Mouse (Mus musculus): ENCODE data around the gene Tln2.

- TF ChIP-seq POLR2A (IDR thresholded peaks at IDR 0.05; ENCODE audit: insufficient read depth, low read length) (no peak), CTCF (IDR thresholded peaks at IDR 0.05; ENCODE audit: low read depth, low read length) (no peak)
Observed at GRCm38 (mm10) chr9:67380095-67380494, 179.4 kb downstream of the Tln2 start.

Data from ES-Bruce4 (cell line).